Mouse (Mus musculus) megakaryocyte-erythroid progenitor cell, adult 5-6 weeks (primary cell): ENCODE measurements at regions not wholly inside any gene's neighbourhood (a gene's known extent, or its start where the extent isn't known, plus 50 kb on each side); places are given as distances from the start of the nearest gene placed in this dataset.

Experiments
- ATAC-seq: replicated peaks from 2 replicates; pipeline ENCODE4 v1.8.0; 2016; ENCODE audit warnings: mild to moderate bottlenecking, inconsistent platforms; ENCODE audit not compliant: severe bottlenecking, poor library complexity, low FRiP score, low TSS enrichment

DNA sequence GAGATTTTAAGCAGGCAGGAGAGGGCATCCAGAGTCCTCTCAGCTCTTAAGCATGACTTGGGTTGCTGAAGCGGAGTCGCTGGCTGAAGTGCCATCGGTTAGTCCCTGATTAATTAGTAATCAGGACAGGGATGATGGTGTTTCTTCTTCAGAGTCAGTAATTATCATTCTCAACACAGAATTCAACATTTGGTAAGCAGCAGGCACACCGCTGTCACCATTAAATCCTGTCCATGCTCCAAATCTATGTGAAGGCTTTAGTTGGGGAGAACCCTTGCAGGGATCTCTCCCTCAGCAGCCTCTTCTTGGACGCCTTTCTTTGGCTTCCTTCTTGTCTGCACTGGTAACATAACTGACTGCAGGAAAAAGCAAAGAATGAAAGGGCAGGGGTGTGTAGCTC lies 142.7 kb downstream of the 1190002N15Rik start:
- no peak for ATAC-seq

DNA sequence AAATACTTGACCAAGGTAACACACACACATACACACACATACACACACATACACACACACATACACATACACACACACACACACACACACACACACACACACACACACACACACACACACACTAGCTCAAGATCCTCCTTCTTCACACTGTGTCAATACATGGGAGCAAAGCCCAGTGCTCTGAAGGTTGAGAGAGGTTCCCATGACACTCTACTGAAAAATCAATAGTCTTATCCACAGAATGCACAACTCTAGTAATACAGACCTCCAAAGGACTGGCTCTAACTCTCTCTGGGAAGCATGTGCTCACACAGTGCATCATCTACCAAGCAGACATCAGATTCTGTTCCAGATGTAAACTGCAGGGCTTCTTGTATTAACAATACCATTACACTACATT lies 151.7 kb downstream of the 1190002N15Rik start:
- ATAC-seq = no peak

- no peak for ATAC-seq
Measured at GRCm38 (mm10) chr9:94382293-94382692, 155.6 kb downstream of the 1190002N15Rik start.

GRCm38 (mm10) chr9:94378835-94379234 lies 159.0 kb downstream of the 1190002N15Rik start:
- no peak for ATAC-seq

GRCm38 (mm10) chr9:94378291-94378690 lies 159.6 kb downstream of the 1190002N15Rik start:
- ATAC-seq = no peak

DNA sequence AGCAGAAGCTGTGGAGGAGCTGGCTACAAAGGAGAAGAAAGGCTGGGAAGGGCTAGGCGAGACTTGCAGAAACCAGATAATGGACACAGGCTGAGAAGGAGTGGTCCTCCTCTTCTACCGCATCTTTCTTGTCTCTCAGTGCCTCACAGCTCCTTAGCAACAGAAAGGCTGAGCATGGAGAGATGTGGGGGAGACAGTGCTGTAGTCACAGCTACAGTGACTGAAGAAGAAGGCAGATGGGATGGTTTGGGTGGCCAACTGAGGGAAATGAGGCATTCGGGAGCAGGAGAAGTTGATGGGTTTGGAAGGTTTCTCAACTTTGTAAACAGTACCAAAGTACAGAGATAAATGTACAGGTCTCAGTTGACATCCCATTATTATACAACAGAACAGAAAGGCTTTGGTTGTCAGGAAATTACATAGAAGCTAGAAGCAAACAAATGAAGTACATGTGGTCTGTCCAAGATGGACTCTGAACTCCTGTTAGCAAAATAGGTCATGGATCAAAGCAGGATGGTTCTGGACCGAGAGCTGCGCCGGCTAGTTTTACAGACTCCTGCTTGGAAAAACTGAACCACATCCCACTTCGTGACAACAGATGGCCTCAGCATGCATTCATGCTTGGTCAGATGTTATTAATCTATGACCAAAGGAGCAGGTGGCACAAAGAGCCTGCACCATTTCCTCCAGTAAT lies 160.4 kb downstream of the 1190002N15Rik start:
- ATAC-seq = no peak

DNA sequence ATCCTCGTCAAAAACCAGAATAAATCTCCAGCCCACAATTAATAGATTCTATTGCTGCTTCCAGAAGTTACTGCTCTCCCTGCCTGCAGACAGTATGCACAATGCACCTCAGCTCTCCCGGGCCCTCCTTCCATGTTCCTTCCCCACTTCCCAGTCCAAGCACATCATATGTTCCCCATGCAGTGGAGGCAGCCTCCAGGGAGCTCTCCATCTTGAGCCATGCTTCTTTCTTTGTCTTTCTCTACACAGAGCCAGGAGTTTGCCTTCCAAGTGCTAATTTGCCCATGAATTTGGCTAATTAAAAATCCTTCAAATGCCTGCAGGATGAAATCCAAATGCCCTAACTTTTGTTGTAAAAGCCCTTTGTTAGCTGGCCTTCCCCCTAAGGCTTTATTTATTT lies 166.9 kb downstream of the 1190002N15Rik start:
- ATAC-seq = no peak

- no peak for ATAC-seq
Measured at GRCm38 (mm10) chr9:94368231-94368936, 169.5 kb downstream of the 1190002N15Rik start.

- no peak for ATAC-seq
Measured at GRCm38 (mm10) chr9:94361877-94362697, 175.8 kb downstream of the 1190002N15Rik start.

DNA sequence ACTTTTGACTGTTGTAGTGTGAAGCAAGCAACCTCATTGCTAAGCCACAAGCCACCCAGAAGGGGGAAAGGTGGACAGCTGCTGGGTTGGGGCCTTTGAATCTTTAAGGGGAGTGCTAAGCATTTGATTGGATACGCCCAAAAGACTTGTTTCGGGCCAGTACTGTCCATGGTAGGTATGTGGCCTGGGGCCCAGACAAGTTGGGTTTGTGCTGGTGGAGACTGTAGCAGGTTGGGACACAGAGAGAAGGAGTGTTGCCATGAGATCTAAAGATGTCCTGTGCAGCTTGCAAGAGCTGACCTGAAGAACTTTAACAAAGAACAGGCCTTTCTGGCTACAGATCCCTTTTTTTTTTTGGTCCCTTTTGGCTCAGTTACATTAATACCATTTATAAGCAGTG lies 176.9 kb downstream of the 1190002N15Rik start:
- no peak for ATAC-seq

- no peak for ATAC-seq
Measured at GRCm38 (mm10) chr9:94358150-94358549, 179.7 kb downstream of the 1190002N15Rik start.

DNA sequence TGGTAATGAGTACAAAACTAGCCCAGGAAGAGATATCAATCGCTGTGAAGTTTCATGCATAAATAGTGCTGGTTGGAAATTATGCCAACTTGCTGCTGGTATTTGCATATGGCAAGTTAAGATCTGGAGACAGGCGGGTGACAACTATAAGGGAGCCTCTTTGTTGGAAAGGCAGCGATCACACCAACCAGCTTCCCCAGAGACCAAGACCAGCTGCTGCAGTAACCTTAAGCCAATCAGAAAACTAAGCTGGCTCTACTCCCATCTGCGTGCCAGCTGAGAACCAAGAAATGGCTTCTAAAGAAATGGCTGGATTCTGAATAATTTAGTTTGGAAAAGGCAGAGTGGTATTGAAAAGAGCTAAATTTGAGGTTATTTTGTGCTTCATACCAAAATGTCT lies 195.9 kb downstream of the 1190002N15Rik start:
- ATAC-seq = no peak

GRCm38 (mm10) chr9:94341531-94341930 lies 196.3 kb downstream of the 1190002N15Rik start:
- no peak for ATAC-seq

DNA sequence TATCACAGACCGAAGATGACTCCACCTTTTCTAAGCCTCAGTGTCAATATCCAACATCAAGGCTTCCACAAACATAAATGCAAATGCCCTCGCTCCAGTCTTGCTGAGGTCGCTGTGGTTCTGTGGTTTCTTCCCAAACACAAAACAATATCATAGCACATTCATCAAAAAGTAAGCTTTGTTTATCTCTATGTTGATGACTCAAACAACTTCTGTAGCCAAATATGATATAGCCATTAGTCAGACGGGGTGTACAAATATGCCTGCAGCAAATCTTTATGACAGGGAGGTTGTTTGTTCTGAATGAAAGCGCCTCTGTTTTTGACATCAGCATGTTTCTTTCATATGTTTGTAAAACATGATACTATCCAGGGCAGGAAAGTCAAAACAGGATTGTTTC lies 204.4 kb downstream of the 1190002N15Rik start:
- no peak for ATAC-seq

DNA sequence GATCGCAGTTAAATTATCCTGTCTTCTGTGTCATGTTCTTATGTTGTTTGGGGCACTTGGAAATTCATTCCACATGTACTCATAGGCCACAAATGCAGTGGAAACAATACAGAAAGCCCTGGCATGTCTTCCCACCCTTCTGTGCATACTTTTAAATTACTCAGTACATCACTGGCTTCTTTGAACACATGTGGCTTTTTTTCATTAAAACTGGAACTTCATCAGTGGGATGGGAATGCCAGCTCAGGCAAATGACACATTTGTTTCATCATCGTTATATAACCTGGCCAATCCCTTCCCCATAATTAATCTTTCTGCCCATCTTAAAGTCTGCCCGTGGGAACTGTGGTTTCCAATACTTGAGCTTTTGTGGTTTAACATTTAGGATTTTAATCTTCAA lies 214.9 kb downstream of the 1190002N15Rik start:
- no peak for ATAC-seq

DNA sequence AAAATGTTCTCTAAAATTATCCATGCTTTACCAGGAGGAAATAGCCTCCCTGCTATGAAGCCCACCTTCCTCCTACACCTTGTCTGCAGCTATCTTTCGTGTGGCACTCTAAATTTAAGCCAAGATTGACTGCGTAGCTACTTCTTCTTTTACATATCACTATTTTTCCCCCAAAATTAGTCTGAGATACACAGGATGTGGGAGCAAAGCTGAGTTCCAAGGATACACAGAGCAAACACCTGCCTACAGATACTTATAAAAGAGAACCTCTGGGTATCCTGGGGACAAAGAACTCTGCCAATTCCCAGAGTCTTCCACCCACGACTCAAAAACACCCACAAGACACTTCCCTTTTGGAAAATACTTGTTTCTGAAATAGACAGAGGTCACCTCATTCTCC lies 235.3 kb downstream of the 1190002N15Rik start:
- no peak for ATAC-seq

DNA sequence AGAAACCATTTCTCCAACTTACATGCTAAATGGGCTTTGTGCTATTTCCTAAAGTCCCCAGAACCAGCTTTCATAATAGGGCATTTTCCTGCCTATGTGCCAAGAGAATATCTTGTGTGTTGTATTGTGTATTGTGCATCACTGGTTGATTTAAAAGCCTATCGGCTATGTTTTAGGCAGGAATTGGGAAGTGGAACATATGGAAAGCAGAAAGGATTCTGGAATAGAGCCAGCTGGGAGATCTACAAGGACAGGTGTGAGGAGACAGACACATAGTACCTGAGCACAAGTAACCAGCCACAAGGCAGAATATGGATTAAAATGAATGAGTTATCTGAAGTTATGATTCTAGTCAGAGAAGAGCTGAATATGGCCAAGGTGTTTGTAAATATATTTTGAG lies 236.0 kb downstream of the 1190002N15Rik start:
- no peak for ATAC-seq

DNA sequence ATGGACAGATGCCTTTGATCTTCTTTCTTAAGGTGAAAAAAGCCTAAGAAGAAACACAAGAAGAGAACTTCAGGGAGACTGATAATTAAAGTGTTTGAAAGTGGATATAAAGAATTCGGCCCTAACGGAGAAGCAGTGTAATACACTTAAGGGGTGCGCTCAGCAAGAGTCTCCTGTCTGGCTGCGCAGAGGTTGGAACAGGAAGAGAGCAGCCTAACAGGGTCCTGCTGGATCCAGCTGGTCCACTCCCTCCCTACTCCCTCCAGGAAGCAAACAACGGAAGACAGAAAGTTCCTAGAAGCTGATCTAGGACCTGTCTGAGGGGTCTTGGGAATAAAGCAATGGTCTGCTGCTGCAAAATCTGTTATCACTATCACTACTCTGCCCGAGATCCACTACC lies 242.4 kb downstream of the 1190002N15Rik start:
- no peak for ATAC-seq

GRCm38 (mm10) chr9:94292147-94292546 lies 245.7 kb downstream of the 1190002N15Rik start:
- ATAC-seq = no peak

GRCm38 (mm10) chr9:94289546-94289945 lies 248.3 kb downstream of the 1190002N15Rik start:
- no peak for ATAC-seq
